Mouse (Mus musculus) liver, embryonic 15.5 days (tissue): ENCODE data around the gene Ift52. TPM values are rescaled to one million over a fixed set of nuclear protein-coding genes. Genes with fewer than 3 reads are reported as not detected.
"Not testable (repeated sequence)": the region's sequence is repeated elsewhere in the genome, so short reads cannot be mapped to it uniquely, and the experiment has no call there.

Experiments
- ATAC-seq: fragments of 200-750 bp; cut with Nextera tagmentation; 2 replicates; pipeline ENCODE4 v1.8.0; 2017; ENCODE audit warnings: moderate number of reproducible peaks, mild to moderate bottlenecking, moderate library complexity; ENCODE audit not compliant: insufficient read depth
- H3K27ac ChIP-seq: fragments of 300-500 bp; sonication (generic); replicated peaks from 2 replicates; pipeline ENCODE4 v1.5.1; 2015; ENCODE audit warnings: mild to moderate bottlenecking, inconsistent platforms
- H3K27me3 ChIP-seq: fragments of 300-500 bp; sonication (generic); 2 replicates; pipeline ENCODE4 v1.6.1; 2015; ENCODE audit warnings: mild to moderate bottlenecking, inconsistent platforms
- H3K36me3 ChIP-seq: fragments of 300-500 bp; sonication (generic); replicated peaks from 2 replicates; pipeline ENCODE4 v1.6.1; 2015; ENCODE audit warnings: moderate library complexity, mild to moderate bottlenecking, inconsistent platforms
- H3K4me1 ChIP-seq: fragments of 300-500 bp; sonication (generic); replicated peaks from 2 replicates; pipeline ENCODE4 v1.6.1; 2015; ENCODE audit warnings: inconsistent platforms
- H3K4me2 ChIP-seq: fragments of 300-500 bp; sonication (generic); 2 replicates; pipeline ENCODE4 v1.6.1; 2015; ENCODE audit warnings: moderate library complexity, mild to moderate bottlenecking, inconsistent platforms
- H3K4me3 ChIP-seq: fragments of 300-500 bp; sonication (generic); replicated peaks from 2 replicates; pipeline ENCODE4 v1.5.1; 2015; ENCODE audit warnings: mild to moderate bottlenecking, inconsistent platforms
- H3K9ac ChIP-seq: fragments of 300-500 bp; sonication (generic); 2 replicates; pipeline ENCODE4 v1.6.1; 2015; ENCODE audit warnings: moderate library complexity, mild to moderate bottlenecking, inconsistent platforms
- H3K9me3 ChIP-seq: fragments of 300-500 bp; sonication (generic); replicated peaks from 2 replicates; pipeline ENCODE4 v1.6.1; 2016; ENCODE audit warnings: inconsistent platforms
- WGBS: fragments of 180-500 bp; shearing (Covaris S2); methylation state at CpG from one replicate; pipeline ENCODE4 v1.1.7; 2015; ENCODE audit warnings: mixed read lengths; ENCODE audit not compliant: insufficient replicate concordance; 5-methylcytosine and 5-hydroxymethylcytosine counted together
- polyA plus RNA-seq: library from polyadenylated mRNA; unstranded; fragments of >200 nt; fragmentation: Nextera tagmentation; extraction: Ambion mirVana; gene quantifications from 2 replicates; pipeline ENCODE4 v1.2.1, GENCODE M21; 2015

Gene Ift52
- polyA plus RNA-seq, 1 experiment from 2014 or later, result 16.6 TPM

- no peak overlapping the region for H3K9ac ChIP-seq
- peaks cover 29% of the 10 kb centered on the region for H3K36me3 ChIP-seq
- peak overlapping the region; percentile 56; the same call in 1 of the 2 replicates for H3K27ac ChIP-seq
- peak overlapping the region; percentile 99 for H3K4me2 ChIP-seq
- H3K27me3 ChIP-seq, result no peaks in the 10 kb centered on the region
- peaks cover 75% of the 10 kb centered on the region for H3K4me1 ChIP-seq
- H3K4me3 ChIP-seq, result peak overlapping the region; percentile 94
- 80% methylated on average over 9 of the region's 9 CpGs for WGBS
- H3K9me3 ChIP-seq, result no peaks in the 10 kb centered on the region
- ATAC-seq, result no peak
These were observed 39.4 kb downstream of the Ift52 start for GRCm38 (mm10) chr2:163056584-163056983.

GRCm38 (mm10) chr2:163058981-163059380 is 41.8 kb downstream of the Ift52 start:
- H3K9ac ChIP-seq, H3K4me3 ChIP-seq, ATAC-seq, H3K9me3 ChIP-seq, H3K27me3 ChIP-seq, H3K27ac ChIP-seq: not testable (repeated sequence)
- Histone ChIP-seq H3K4me1 (peaks cover 70% of the 10 kb centered on the region), H3K36me3 (peaks cover 53% of the 10 kb centered on the region), H3K4me2 (0 out of 2 replicates have a peak overlapping the region, but pooled peaks have one; percentile 4)
- 71% methylated on average over 7 of the region's 7 CpGs for WGBS

- Histone ChIP-seq H3K4me2 (no peak overlapping the region), H3K9ac (no peak overlapping the region), H3K27ac (no peak overlapping the region), H3K36me3 (peaks cover 70% of the 10 kb centered on the region), H3K4me1 (peaks cover 56% of the 10 kb centered on the region), H3K9me3 (no peaks in the 10 kb centered on the region), H3K4me3 (no peak overlapping the region), H3K27me3 (no peaks in the 10 kb centered on the region)
- ATAC-seq, result no peak
- 57% methylated on average over 6 of the region's 6 CpGs for WGBS
These were observed 43.5 kb downstream of the Ift52 start for GRCm38 (mm10) chr2:163060630-163061029.

DNA sequence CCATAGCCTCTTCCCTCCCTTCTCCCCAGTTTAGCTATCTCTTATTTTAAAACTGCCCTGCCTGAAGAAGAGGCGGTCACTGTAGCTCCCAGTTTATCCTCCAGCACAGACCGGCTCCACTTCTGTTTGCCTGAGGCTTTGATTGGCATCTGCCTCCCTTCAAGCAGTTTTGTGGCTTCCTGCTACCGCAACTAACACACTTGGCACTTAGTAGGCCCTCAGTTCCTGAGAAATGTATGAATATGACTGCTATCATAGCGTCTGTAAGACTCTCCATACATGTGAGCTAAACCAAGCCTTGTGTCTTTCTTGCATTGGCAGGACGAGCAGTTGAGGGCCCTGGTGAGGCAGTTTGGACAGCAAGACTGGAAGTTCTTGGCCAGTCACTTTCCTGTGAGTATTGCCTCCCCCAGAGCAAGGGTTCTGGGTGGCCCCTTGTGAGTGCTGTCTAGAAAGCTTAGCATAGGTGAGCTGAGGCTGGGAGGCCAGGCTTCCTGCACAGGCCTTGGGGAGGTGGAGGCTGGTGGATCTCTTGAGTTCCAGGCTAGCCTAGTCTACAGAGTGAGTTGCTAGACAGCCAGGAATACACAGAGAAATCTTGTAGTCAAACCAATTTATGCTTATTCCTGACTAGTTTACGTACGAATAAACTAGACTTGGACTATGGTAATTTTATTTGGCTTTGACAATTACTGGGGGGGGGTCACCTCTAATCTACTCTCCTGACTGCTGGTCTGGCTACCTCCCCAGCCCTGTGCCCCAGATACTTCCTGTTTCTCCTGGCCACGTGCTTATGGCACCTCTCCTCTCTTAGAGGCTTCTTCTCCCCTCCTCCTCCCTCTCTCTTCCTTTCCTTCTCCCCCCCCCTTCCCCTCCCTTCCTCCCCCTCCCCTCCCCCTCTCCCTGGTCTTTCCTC is 44.3 kb downstream of the Ift52 start:
- Histone ChIP-seq H3K36me3 (peaks cover 78% of the 10 kb centered on the region), H3K27ac (no peak overlapping the region), H3K9ac (no peak overlapping the region), H3K9me3 (no peaks in the 10 kb centered on the region), H3K4me3 (no peak overlapping the region), H3K4me1 (peaks cover 48% of the 10 kb centered on the region), H3K27me3 (no peaks in the 10 kb centered on the region), H3K4me2 (no peak overlapping the region)
- WGBS, result 50% methylated on average over 8 of the region's 8 CpGs
- no peak for ATAC-seq

DNA sequence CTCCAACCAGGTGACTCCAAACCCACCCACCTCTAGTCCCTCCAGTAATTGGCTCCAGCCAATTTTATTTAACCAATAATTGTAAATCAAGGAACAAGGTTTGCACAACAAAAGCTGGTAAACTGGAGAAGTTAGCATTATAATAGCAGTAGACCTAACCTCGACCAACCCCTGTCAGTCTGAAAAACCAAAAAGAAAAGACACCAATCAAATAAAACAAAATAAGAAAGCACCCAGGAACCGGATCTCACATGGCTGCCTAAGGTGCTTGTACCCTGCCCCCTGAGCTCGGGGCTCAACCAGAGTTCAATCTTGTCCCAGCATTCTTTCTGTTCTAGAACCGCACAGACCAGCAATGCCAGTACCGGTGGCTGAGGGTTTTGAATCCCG is 45.0 kb downstream of the Ift52 start:
- H3K36me3 ChIP-seq, result peaks cover 85% of the 10 kb centered on the region
- 76% methylated on average over 6 of the region's 6 CpGs for WGBS
- no peak overlapping the region for H3K27ac ChIP-seq

GRCm38 (mm10) chr2:163066326-163066725 is 49.2 kb downstream of the Ift52 start:
- H3K9ac ChIP-seq, result no peak overlapping the region
- peaks cover 6% of the 10 kb centered on the region for H3K4me1 ChIP-seq
- peaks cover 99% of the 10 kb centered on the region for H3K36me3 ChIP-seq
- H3K27me3 ChIP-seq, result no peaks in the 10 kb centered on the region
- WGBS, result 89% methylated on average over 6 of the region's 6 CpGs
- H3K4me3 ChIP-seq, result no peak overlapping the region
- H3K9me3 ChIP-seq, result no peaks in the 10 kb centered on the region
- H3K27ac ChIP-seq, result no peak overlapping the region
- ATAC-seq, result no peak
- H3K4me2 ChIP-seq, result no peak overlapping the region

More for the DNA sequence above, 45.0 kb downstream of the Ift52 start:
- H3K4me1 ChIP-seq, result peaks cover 43% of the 10 kb centered on the region
- H3K4me2 ChIP-seq, result no peak overlapping the region
- ATAC-seq, result no peak
- H3K4me3 ChIP-seq, result no peak overlapping the region
- no peaks in the 10 kb centered on the region for H3K27me3 ChIP-seq
- no peaks in the 10 kb centered on the region for H3K9me3 ChIP-seq
- no peak overlapping the region for H3K9ac ChIP-seq

DNA sequence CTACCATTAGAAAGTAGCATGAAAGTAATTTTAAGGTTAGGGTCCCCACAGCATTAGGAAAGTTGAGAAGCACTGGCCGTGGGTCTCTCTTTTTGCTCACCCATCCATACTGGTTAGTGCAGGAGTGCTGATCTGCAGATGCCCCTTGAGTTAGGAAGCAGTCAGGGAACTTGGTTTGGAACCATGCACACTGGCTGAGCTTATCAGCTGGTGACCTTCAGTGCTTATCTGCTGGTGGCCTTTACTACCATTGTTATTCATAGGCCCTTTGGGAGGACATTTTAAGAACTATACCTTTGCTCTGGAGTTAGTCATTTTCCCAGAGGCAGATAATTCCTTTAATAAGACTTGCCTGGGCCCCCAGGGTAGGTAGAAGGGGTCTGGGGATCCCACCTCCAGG is 50.1 kb downstream of the Ift52 start:
- no peak for ATAC-seq
- H3K9me3 ChIP-seq, result no peaks in the 10 kb centered on the region
- H3K27me3 ChIP-seq, result no peaks in the 10 kb centered on the region
- H3K9ac ChIP-seq, result no peak overlapping the region
- 86% methylated on average over 1 of the region's 1 CpGs for WGBS
- H3K4me1 ChIP-seq, result 0 out of 2 replicates have a peak, but pooled peaks cover 3% of the 10 kb centered on the region
- no peak overlapping the region for H3K4me3 ChIP-seq
- no peak overlapping the region for H3K4me2 ChIP-seq
- peaks cover 99% of the 10 kb centered on the region for H3K36me3 ChIP-seq
- H3K27ac ChIP-seq, result no peak overlapping the region

- Histone ChIP-seq H3K9me3 (no peaks in the 10 kb centered on the region), H3K4me1 (0 out of 2 replicates have a peak, but pooled peaks cover 3% of the 10 kb centered on the region), H3K27ac (no peak overlapping the region), H3K4me2 (no peak overlapping the region), H3K36me3 (peaks cover 97% of the 10 kb centered on the region), H3K4me3 (no peak overlapping the region), H3K27me3 (no peaks in the 10 kb centered on the region), H3K9ac (no peak overlapping the region)
- 78% methylated on average over 3 of the region's 3 CpGs for WGBS
- no peak for ATAC-seq
These were observed 53.1 kb downstream of the Ift52 start for GRCm38 (mm10) chr2:163070213-163070612.

GRCm38 (mm10) chr2:163071590-163071989 is 54.4 kb downstream of the Ift52 start:
- no peak overlapping the region for H3K27ac ChIP-seq
- no peak overlapping the region for H3K4me2 ChIP-seq
- WGBS, result 77% methylated on average over 3 of the region's 3 CpGs
- peaks cover 97% of the 10 kb centered on the region for H3K36me3 ChIP-seq
- no peak overlapping the region for H3K4me3 ChIP-seq
- 0 out of 2 replicates have a peak, but pooled peaks cover 3% of the 10 kb centered on the region for H3K4me1 ChIP-seq
- H3K9ac ChIP-seq, result no peak overlapping the region
- no peaks in the 10 kb centered on the region for H3K9me3 ChIP-seq
- no peaks in the 10 kb centered on the region for H3K27me3 ChIP-seq
- ATAC-seq, result peak; percentile 51

DNA sequence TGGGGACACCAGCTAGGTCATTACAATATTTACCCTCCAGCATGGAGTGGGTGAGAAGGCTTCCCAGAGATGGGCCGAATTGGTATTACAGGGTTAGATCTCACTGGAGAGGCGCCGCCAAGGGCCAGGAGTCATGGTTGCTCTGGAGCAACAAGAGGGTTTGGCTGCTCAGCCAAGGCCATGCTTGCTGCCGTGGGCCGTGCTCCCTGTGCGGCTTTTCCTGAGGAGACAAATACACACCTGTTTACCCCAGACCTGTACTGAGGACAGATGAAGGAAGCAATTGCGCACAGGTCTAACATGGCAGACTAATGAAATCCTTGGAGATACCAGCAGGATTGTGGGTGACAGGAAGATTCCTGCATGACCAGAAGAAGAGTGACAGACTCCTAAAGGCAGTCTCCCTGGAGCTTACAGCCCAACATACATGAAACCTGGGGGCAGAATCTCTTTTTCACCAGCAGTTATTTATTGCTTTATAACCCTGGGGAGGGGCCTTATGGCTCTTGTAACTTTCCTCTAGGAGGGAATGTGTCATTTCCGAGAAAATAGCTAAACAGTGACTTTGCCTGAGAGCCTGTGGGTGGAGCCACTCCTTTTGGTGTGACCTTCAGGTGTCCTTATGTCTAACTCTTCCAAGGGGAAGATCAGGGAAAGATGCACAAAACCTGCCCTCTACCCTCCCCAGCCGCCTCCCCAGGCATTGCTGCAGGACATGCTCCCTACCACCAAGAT is 56.0 kb downstream of the Ift52 start:
- ATAC-seq, result no peak
- no peak overlapping the region for H3K9ac ChIP-seq
- no peaks in the 10 kb centered on the region for H3K9me3 ChIP-seq
- no peak overlapping the region for H3K4me2 ChIP-seq
- H3K4me3 ChIP-seq, result no peak overlapping the region
- WGBS, result 87% methylated on average over 9 of the region's 9 CpGs
- H3K36me3 ChIP-seq, result peaks cover 97% of the 10 kb centered on the region
- no peaks in the 10 kb centered on the region for H3K27me3 ChIP-seq
- H3K27ac ChIP-seq, result no peak overlapping the region
- H3K4me1 ChIP-seq, result no peaks in the 10 kb centered on the region

GRCm38 (mm10) chr2:163074006-163074405 is 56.9 kb downstream of the Ift52 start:
- Histone ChIP-seq H3K36me3 (peaks cover 97% of the 10 kb centered on the region), H3K4me2 (no peak overlapping the region), H3K9me3 (no peaks in the 10 kb centered on the region), H3K9ac (no peak overlapping the region), H3K27me3 (no peaks in the 10 kb centered on the region), H3K4me3 (no peak overlapping the region), H3K4me1 (no peaks in the 10 kb centered on the region), H3K27ac (no peak overlapping the region)
- ATAC-seq, result no peak
- WGBS, result 89% methylated on average over 7 of the region's 7 CpGs
